Mouse (Mus musculus) CH12.LX (cell line): ENCODE data around the gene Ncln. TPM values are rescaled to one million over a fixed set of nuclear protein-coding genes. Genes with fewer than 3 reads are reported as not detected.

Source experiments
- DNase-seq: peaks from one replicate; pipeline ENCODE4 v3.0.0-alpha.2; 2013; ENCODE audit errors: extremely low read depth
- H3K27ac ChIP-seq: 2 replicates; pipeline ENCODE4 v1.5.1; 2012; ENCODE audit warnings: low read depth, mild to moderate bottlenecking, control low read depth, moderate library complexity; ENCODE audit not compliant: insufficient read depth
- H3K27me3 ChIP-seq: replicated peaks from 2 replicates; pipeline ENCODE3; 2012; ENCODE audit warnings: inconsistent platforms
- H3K36me3 ChIP-seq, 2 experiments: replicated peaks in 1 of 2; 2 replicates each; pipeline versions ENCODE3 to v1.6.1; 2012; ENCODE audit warnings: inconsistent platforms in 1 of 2, low read length in 1 of 2, mild to moderate bottlenecking in 1 of 2, mixed read lengths in 1 of 2, moderate library complexity in 1 of 2; ENCODE audit not compliant: control insufficient read depth in 1 of 2, insufficient read depth in 1 of 2
- H3K4me1 ChIP-seq, 2 experiments: 2 replicates each; pipeline ENCODE4 v1.6.1; 2012; ENCODE audit warnings: inconsistent platforms in 1 of 2, moderate library complexity in 1 of 2; ENCODE audit not compliant: insufficient read depth in 2 of 2, control insufficient read depth in 1 of 2
- H3K4me2 ChIP-seq: 2 replicates; pipeline ENCODE4 v1.6.1; 2012; ENCODE audit warnings: low read depth, mild to moderate bottlenecking, control low read depth; ENCODE audit not compliant: poor library complexity, insufficient read depth, severe bottlenecking
- H3K4me3 ChIP-seq, 3 experiments: fragments of 150-350 bp in 1 of 3; sonication (generic) in 1 of 3; replicated peaks in 1 of 3; 2 replicates each; pipeline versions ENCODE3 to v1.5.1; 2011 to 2012; ENCODE audit warnings: low read depth in 2 of 3, low read length in 2 of 3, mild to moderate bottlenecking in 2 of 3, moderate library complexity in 2 of 3, control low read depth in 1 of 3, improper control_type of control experiment in 1 of 3, inconsistent platforms in 1 of 3, mixed read lengths in 1 of 3; ENCODE audit not compliant: poor library complexity in 1 of 3
- H3K79me2 ChIP-seq: replicated peaks from 2 replicates; pipeline ENCODE4 v1.6.1; 2012; ENCODE audit warnings: mild to moderate bottlenecking, moderate library complexity; ENCODE audit not compliant: control insufficient read depth, poor library complexity, insufficient read depth, severe bottlenecking; ENCODE audit errors: extremely low read depth
- H3K9ac ChIP-seq: 2 replicates; pipeline ENCODE4 v1.6.1; 2012; ENCODE audit warnings: low read depth, mild to moderate bottlenecking, control low read depth, moderate library complexity; ENCODE audit not compliant: insufficient read depth
- H3K9me3 ChIP-seq: replicated peaks from 2 replicates; pipeline ENCODE3; 2012; ENCODE audit warnings: low read length, inconsistent platforms, mixed read lengths
- CHD2 ChIP-seq: IDR thresholded peaks from 2 replicates; pipeline ENCODE4 v1.6.1; 2011; ENCODE audit warnings: low read length, improper control_type of control experiment
- CTCF ChIP-seq, 2 experiments: IDR thresholded peaks in 1 of 2; conservative IDR thresholded peaks in 1 of 2; 2 replicates each; pipeline ENCODE4 v1.5.1; 2011 to 2012; ENCODE audit warnings: low read depth in 2 of 2, low read length in 2 of 2, improper control_type of control experiment in 1 of 2, inconsistent platforms in 1 of 2, mild to moderate bottlenecking in 1 of 2, moderate library complexity in 1 of 2
- KAT2A ChIP-seq: IDR thresholded peaks from 2 replicates; pipeline ENCODE4 v1.6.1; 2012; ENCODE audit warnings: low read length, improper control_type of control experiment, inconsistent platforms; ENCODE audit not compliant: insufficient replicate concordance
- MAX ChIP-seq: IDR thresholded peaks from 2 replicates; pipeline ENCODE4 v1.6.1; 2011; ENCODE audit warnings: low read length, improper control_type of control experiment
- NELFE ChIP-seq: IDR thresholded peaks from 2 replicates; pipeline ENCODE4 v1.6.1; 2011; ENCODE audit warnings: low read depth, low read length, improper control_type of control experiment
- NRF1 ChIP-seq: IDR thresholded peaks from 2 replicates; pipeline ENCODE4 v1.6.1; 2014; ENCODE audit warnings: low read depth, mild to moderate bottlenecking, inconsistent platforms, low read length, improper control_type of control experiment, moderate library complexity
- PAX5 ChIP-seq: IDR thresholded peaks from 2 replicates; pipeline ENCODE4 v1.6.1; 2012; ENCODE audit warnings: low read length, inconsistent platforms, mixed read lengths
- RCOR1 ChIP-seq: conservative IDR thresholded peaks from 2 replicates; pipeline ENCODE4 v1.6.1; 2012; ENCODE audit warnings: low read depth, mild to moderate bottlenecking, inconsistent platforms, low read length, improper control_type of control experiment
- TCF12 ChIP-seq: IDR thresholded peaks from 2 replicates; pipeline ENCODE4 v1.6.1; 2014; ENCODE audit warnings: low read depth, mild to moderate bottlenecking, inconsistent platforms, low read length, improper control_type of control experiment
- USF1 ChIP-seq: IDR thresholded peaks from 2 replicates; pipeline ENCODE4 v1.6.1; 2014; ENCODE audit warnings: low read depth, mild to moderate bottlenecking, inconsistent platforms, low read length, improper control_type of control experiment
- ZC3H11A ChIP-seq: IDR thresholded peaks from 2 replicates; pipeline ENCODE4 v1.6.1; 2012; ENCODE audit warnings: low read depth, mild to moderate bottlenecking, inconsistent platforms, low read length, improper control_type of control experiment
- ZMIZ1 ChIP-seq: IDR thresholded peaks from 2 replicates; pipeline ENCODE4 v1.6.1; 2012; ENCODE audit warnings: low read depth, mild to moderate bottlenecking, inconsistent platforms, low read length, improper control_type of control experiment
- dilution Hi-C: fragments of 300-500 bp; cut with MboI; formaldehyde crosslinking; loops from 2 replicates; pipeline ENCODE4 v1.14.3; 2020; ENCODE audit warnings: low sequenced_read_pairs; ENCODE audit not compliant: extremely low pct_unique_long_range_greater_than_20kb, extremely low pct_ligation_motif_present
- in situ Hi-C: fragments of 300-500 bp; cut with MboI; formaldehyde crosslinking; loops from 3 replicates; pipeline ENCODE4 v1.14.3; 2019; ENCODE audit warnings: low sequenced_read_pairs, low pct_ligation_motif_present, low pct_unique_long_range_greater_than_20kb, mixed read lengths
- polyA plus RNA-seq: library from polyadenylated mRNA; unstranded; fragments of >175 nt; gene quantifications from 2 replicates; pipeline ENCODE4 v1.2.1, GENCODE M21; 2012; ENCODE audit warnings: low read depth; ENCODE audit not compliant: insufficient read length
- total RNA-seq, 2 experiments: library from RNA; depleted of rRNA; stranded (reverse); fragments of 300-350 nt in 1 of 2; fragments of >200 nt in 1 of 2; gene quantifications; 2 replicates each; pipeline ENCODE4 v1.2.3; 2012 to 2014

Ncln gene
- total and polyA plus RNA-seq, 3 experiments, result 41.5 to 99.5 (median 89.5) TPM

GRCm38 (mm10) chr10:81499250-81499901 is 3.2 kb upstream of the Ncln start:
- no peak overlapping the region for H3K9ac ChIP-seq
- no peak for TF ChIP-seq ZC3H11A
- DNase-seq, result no peak
- no peak overlapping the region for H3K4me2 ChIP-seq
- H3K27ac ChIP-seq, result no peak overlapping the region
- H3K27me3 ChIP-seq, result peaks cover 2% of the 10 kb centered on the region
- H3K9me3 ChIP-seq, result no peaks in the 10 kb centered on the region
- peaks cover 21 to 36% of the 10 kb centered on the region in 2 experiments for H3K4me1 ChIP-seq
- dilution Hi-C loops (no loop called here), in situ Hi-C loops (loop anchor here (5.0 to 10.0 kb wide), 2 partner anchors 33 to 105 kb away; partner anchors contain the start of genes BC025920 and Tle6)
- peaks cover 17% of the 10 kb centered on the region for H3K79me2 ChIP-seq
- peaks cover 0 to 3% of the 10 kb centered on the region in 2 experiments for H3K36me3 ChIP-seq
- H3K4me3 ChIP-seq, result no peak overlapping the region

- Histone ChIP-seq H3K9ac (no peak overlapping the region), H3K4me1 (peaks cover 23 to 44% of the 10 kb centered on the region in 2 experiments), H3K4me2 (no peak overlapping the region), H3K36me3 (peaks cover 0 to 11% of the 10 kb centered on the region in 2 experiments), H3K27me3 (peaks cover 2% of the 10 kb centered on the region), H3K4me3 (no peak overlapping the region), H3K9me3 (no peaks in the 10 kb centered on the region), H3K27ac (no peak overlapping the region), H3K79me2 (peaks cover 22% of the 10 kb centered on the region)
- dilution Hi-C loops (no loop called here), in situ Hi-C loops (loop anchor here (5.0 to 10.0 kb wide), 2 partner anchors 34 to 106 kb away; partner anchors contain the start of genes BC025920 and Tle6)
- DNase-seq, result no peak
- no peak for TF ChIP-seq ZMIZ1
- TF ChIP-seq CTCF (conservative IDR thresholded peaks at IDR 0.05 in 1 of 2, IDR thresholded peaks at IDR 0.05 in 1 of 2; ENCODE audit: low read depth in 2 of 2, low read length in 2 of 2), result no peak
- no peak for TF ChIP-seq PAX5
- no peak for TF ChIP-seq CHD2
- TF ChIP-seq NELFE, result no peak
- no peak for TF ChIP-seq RCOR1
- TF ChIP-seq MAX, result no peak
- no peak for TF ChIP-seq KAT2A
- no peak for TF ChIP-seq USF1
- TF ChIP-seq TCF12, result no peak
- no peak for TF ChIP-seq NRF1
These were observed 2.4 kb upstream of the Ncln start for GRCm38 (mm10) chr10:81498316-81499249.
